Mouse (Mus musculus): ENCODE data around the gene Fam187a.

DNA sequence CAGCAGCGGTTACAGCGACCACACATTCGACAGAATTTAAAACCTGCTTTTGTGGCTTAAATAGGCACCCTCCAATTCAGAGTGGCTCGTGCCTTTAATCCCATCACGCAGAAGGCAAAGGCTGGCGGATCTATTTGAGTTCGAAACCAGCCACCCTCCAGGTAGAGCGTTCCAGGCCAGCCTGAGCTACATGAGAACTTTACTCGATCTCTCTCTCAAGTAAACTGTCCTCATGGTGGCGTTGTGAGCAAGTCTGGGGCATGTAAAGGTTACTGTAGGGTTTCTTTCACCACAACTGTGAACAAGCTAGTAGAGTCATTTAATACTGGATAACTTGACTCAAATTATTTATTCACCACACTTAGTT, 40.4 kb downstream of the Fam187a start:
- TF ChIP-seq POLR2A (IDR thresholded peaks at IDR 0.05; ENCODE audit: borderline replicate concordance, control insufficient read depth, low read depth, low read length) (no peak), CTCF (IDR thresholded peaks at IDR 0.05; ENCODE audit: control insufficient read depth, insufficient read depth, low read length) (no peak)

All from bone marrow, adult 2 months (tissue).